ENCODE assay signal across 21 mouse cellular contexts in genomic region chr1:36739231-36739630, GRCm38 (mm10). TPM values are rescaled to one million over a fixed set of nuclear protein-coding genes. Genes with fewer than 3 reads are reported as not detected.
"Had no signal": no experiment of that assay in that cellular context is flagged by ENCODE, and none has a peak within 500 bp of the region (broad histone marks: within the 10 kb centered on the region; RNA-seq: fewer than 3 reads in every experiment).

No protein-coding gene starts in this region.

- H3K27ac ChIP-seq: neural tube, embryonic 13.5 days; neural tube, embryonic 15.5 days; stomach, embryonic 15.5 days; stomach, postnatal 0 days had no signal

- H3K9ac ChIP-seq: neural tube, embryonic 13.5 days; neural tube, embryonic 15.5 days; stomach, embryonic 15.5 days had no signal

- H3K4me3 ChIP-seq: neural tube, embryonic 13.5 days; neural tube, embryonic 15.5 days; stomach, embryonic 15.5 days had no signal

- H3K27me3 ChIP-seq: neural tube, embryonic 15.5 days; stomach, embryonic 15.5 days had no signal

- H3K36me3 ChIP-seq: neural tube, embryonic 13.5 days; neural tube, embryonic 15.5 days; stomach, embryonic 15.5 days had no signal

- DNase-seq: retina, postnatal 1 day; right cerebral cortex, adult 18-20 months; right cerebral cortex, postnatal 14 days; right cerebral cortex, postnatal 25 days; right cerebral cortex, postnatal 4 days; spleen, adult 18-20 months; thymus, adult 18-20 months; thymus, adult 2 months; thymus, postnatal 14 days; thymus, postnatal 25 days; thymus, postnatal 36 days; thymus, postnatal 4 days had no signal

RNA-seq across cellular contexts. Expression of gene 4933424G06Rik, which starts 29.3 kb away (rescaled TPM):
- total RNA-seq: neutrophil, adult 5-6 weeks had no signal
- polyA plus RNA-seq: small intestine, adult 2 months; spleen, adult 2 months; stomach, embryonic 14.5 days; thymus, adult 2 months had no signal

RNA-seq across cellular contexts. Expression of gene Fam178b, which starts 56.2 kb away (rescaled TPM):
- total RNA-seq: neutrophil, adult 5-6 weeks had no signal
- polyA plus RNA-seq: neural tube, embryonic 14.5 days had no signal
